Mouse (Mus musculus): ENCODE data around the gene Itgal.

Gene Itgal

DNA sequence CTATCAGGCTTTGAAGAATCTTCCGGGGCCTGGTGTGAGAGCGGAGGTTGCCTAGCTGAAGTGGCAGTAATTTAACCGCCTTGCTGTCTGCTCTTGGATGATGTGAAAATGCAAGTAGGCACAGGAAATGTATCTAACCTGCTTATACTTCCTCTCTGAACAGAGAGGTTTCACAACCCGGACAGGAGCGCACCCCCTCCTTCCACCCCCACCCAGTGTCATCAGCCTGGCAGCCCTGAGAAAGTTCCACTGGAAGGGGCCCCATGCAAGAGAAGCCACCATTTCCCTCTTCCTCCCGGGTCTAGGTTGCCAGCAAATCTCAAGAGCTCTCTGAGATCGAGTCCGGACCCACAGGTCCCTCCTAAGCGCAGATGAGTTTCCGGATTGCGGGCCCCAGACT is at the start of gene Itgal:
TSS of gene Itgal (plus strand) at position 163 of the 400 bp plus-strand sequence.
- WGBS: 83% methylated on average over 11 of the region's 11 CpGs

GRCm38 (mm10) chr7:127250511-127250910 is 45.5 kb upstream of the Itgal start:
- 85% methylated on average over 8 of the region's 8 CpGs for WGBS

GRCm38 (mm10) chr7:127252414-127252813 is 43.6 kb upstream of the Itgal start:
- 46% methylated on average over 2 of the region's 2 CpGs for WGBS

GRCm38 (mm10) chr7:127253341-127253740 is 42.7 kb upstream of the Itgal start:
- 70% methylated on average over 6 of the region's 6 CpGs for WGBS

- WGBS: under 1% methylated on average over 136 of the region's 136 CpGs
These were observed 42.0 kb upstream of the Itgal start for GRCm38 (mm10) chr7:127253821-127254769.

GRCm38 (mm10) chr7:127255008-127255407 is 41.1 kb upstream of the Itgal start:
- 27% methylated on average over 4 of the region's 4 CpGs for WGBS

DNA sequence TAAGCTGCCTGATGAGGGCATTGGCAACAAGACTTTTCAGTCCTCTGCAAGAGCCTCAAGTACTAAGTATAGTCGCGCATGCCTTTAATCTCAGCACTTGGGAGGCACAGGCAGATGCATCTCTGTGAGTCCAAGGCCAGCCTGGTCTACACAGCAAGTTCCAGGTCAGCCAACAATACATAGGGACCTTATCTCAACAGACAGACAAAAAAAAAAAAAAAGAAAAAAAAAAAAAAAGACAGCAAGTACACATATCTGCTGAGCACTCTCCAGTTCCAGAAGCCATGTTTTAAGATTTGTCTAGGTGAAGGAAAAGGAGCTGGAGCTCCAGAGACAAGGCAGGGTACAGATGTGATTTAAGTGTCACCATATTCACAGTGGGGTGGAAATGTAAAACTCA is 40.1 kb upstream of the Itgal start:
- WGBS: 85% methylated on average over 2 of the region's 2 CpGs

DNA sequence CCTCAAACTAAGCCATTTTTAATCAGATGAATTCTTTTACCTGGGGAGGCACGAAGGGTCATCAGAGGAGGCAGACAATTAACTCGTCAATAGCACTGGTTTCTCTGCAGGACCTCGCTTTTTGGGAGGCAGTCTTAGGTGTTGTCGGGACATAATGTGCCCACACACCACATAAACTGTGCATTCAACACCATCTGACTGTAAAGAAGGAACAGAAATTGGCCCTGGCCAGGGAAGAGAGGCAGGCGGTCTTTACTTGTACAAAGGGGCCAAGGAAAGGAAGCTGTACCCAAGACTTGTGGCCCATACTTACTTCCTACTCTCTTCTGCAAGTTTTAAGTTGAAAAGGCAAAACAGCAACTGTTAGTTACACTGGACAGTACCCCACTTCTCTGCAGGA is 39.5 kb upstream of the Itgal start:
- 82% methylated on average over 5 of the region's 5 CpGs for WGBS

GRCm38 (mm10) chr7:127259186-127259905 is 36.7 kb upstream of the Itgal start:
- 51% methylated on average over 8 of the region's 8 CpGs for WGBS

DNA sequence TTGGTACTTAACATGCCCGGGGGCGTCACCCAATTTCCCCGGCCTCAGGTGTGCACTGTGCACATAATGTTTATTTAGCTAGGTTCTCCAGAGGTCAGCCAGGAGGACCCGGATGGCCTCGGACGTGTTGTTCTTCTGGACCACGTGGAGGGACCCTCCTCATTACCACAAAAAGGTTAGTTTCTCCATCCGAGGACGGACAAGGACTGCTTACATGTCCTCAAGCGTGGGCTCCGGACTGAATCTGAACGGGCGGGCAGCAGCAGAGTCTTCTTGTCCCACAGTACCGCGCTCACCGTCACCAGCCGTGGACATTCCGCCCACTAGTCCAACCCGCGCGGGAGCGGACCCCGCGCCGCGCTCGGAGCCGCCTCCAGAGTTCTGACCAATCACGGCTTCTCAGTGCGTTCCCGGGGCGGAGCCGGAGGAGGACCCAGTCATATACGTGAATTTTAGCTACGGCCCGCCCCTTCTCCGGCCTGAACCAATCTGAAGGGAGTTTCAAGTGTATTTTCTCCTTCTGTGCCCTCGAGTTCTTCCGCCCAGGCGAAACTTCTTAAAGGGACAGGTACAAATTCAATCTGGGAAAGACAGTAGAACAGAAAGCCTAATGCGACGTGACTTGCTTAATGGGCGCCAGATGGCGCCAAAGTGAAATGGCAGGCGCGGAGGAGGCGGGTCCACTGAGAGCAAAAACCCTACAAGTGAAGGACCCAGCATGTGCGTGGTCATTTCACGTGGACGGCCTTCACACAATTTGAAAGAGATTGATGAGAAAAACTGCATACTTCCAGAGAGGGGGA is 35.5 kb upstream of the Itgal start, which contains the start of gene Dctpp1:
TSS of gene Dctpp1 (minus strand) at position 401 of the 803 bp plus-strand sequence.
- WGBS: under 1% methylated on average over 50 of the region's 50 CpGs

DNA sequence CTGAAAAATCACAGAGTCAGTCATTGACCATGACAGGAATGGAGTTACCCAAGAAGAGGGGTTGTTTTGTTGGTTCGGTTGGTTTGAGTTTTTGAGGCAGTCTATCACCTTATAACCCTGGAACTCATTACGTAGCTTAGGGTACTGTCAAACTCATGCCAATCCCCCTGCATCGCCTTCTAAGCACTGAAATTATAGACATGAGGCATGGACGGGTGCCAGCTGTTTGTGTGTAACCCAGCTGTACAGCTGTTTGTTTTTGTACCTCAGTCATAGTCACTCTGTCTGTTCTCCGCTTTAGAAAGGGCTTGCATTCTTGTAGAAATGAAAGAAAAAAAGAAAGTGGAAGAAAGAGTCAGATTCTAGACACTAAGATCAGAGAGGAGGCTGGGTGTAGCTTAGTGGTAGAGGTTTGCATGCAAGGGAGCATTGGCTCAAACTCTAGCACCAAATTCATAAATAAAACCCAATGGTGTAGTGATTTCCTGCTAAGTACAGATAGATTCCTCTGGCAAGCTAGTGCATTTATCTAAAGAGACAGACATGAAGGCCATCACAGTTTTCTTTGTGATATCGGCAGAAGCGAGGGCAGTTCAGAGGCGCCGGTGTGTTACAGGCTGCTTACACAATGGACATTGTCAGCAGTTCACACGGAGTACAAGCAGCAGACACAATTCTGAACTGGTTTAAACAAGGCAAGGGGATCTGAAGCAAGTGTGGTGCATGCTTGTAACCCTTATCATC is 33.7 kb upstream of the Itgal start:
- WGBS: 80% methylated on average over 10 of the region's 10 CpGs

DNA sequence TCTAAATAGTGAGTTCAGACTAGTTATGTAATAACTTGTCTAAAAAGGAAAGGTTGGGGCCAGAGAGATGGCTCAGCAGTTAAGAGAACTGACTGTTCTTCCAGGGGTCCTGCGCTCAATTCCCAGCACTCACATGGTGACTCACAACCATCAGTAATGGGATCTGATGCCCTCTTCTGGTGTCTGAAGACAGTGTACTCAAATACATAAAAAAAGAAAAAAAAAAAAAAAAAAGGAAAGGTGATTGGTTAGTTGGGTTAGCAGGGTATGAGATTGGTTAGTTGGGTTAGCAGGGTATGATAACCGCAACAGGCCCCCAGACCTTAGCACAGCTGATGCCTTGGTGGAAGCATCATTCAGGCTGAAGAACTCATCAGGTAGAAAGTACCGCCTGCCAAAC is 32.5 kb upstream of the Itgal start:
- 97% methylated on average over 3 of the region's 3 CpGs for WGBS

DNA sequence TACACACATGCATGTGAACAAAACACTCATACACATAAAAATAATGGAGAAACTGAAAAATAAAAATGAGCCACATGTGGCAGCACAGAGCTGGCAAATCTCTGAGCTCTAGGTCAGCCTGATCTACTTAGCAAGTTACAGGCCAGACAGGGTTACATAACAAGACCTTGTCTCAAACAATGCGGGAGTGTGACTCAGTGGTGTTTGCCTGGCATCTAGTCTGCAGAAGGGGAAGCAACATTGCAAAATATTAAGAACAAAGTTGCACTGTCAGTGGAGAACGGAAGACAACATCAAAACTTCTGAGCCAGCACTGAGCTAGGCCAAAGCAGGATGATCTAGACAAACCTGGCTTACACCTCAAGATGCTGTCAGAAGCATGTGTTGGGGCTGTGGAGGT is 25.8 kb upstream of the Itgal start:
- WGBS: 84% methylated on average over 2 of the region's 2 CpGs

- WGBS: 94% methylated on average over 5 of the region's 5 CpGs
These were observed 25.4 kb upstream of the Itgal start for GRCm38 (mm10) chr7:127270666-127271065.

GRCm38 (mm10) chr7:127271093-127271492 is 25.0 kb upstream of the Itgal start:
- WGBS: 90% methylated on average over 4 of the region's 4 CpGs

GRCm38 (mm10) chr7:127272566-127272965 is 23.5 kb upstream of the Itgal start:
- WGBS: 91% methylated on average over 15 of the region's 15 CpGs

DNA sequence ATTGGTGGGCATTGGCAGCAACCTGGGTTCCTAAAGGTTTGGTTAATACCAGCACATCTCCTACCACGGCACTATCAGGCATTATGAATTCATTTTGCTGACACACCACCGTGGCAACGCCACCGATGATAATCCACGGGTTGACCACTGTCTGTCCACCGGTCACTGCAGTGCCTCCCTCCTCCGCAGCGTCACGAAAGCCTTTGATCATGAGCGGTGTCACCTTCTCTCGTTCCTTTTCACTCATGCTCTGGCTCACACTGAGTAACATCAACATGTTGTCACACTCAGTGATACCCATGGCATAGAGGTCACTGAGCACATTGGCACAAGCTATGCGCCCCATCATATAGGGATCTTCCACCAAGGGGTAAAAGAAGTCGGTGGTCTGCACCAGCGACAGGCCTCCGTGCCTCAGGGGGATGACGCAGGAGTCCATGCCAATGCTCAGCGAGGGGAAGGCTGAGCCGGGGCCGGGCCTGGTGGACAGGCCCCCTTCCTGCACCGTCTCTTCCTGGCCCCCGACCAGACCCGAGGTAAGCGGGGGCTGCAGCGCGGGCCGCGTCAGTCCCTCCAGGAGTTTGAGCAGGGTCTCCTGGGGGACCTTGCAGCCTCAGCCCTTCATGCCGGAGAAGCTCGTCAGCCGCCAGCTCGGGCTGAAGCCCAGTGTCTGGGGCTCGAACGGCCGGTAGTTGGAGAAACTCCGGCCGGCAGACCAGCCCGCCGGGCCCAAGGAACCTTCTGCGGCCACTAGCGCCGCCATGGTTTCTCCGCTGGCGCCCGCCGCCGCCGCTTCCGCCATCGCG is 22.7 kb upstream of the Itgal start:
- WGBS: 13% methylated on average over 50 of the region's 50 CpGs

DNA sequence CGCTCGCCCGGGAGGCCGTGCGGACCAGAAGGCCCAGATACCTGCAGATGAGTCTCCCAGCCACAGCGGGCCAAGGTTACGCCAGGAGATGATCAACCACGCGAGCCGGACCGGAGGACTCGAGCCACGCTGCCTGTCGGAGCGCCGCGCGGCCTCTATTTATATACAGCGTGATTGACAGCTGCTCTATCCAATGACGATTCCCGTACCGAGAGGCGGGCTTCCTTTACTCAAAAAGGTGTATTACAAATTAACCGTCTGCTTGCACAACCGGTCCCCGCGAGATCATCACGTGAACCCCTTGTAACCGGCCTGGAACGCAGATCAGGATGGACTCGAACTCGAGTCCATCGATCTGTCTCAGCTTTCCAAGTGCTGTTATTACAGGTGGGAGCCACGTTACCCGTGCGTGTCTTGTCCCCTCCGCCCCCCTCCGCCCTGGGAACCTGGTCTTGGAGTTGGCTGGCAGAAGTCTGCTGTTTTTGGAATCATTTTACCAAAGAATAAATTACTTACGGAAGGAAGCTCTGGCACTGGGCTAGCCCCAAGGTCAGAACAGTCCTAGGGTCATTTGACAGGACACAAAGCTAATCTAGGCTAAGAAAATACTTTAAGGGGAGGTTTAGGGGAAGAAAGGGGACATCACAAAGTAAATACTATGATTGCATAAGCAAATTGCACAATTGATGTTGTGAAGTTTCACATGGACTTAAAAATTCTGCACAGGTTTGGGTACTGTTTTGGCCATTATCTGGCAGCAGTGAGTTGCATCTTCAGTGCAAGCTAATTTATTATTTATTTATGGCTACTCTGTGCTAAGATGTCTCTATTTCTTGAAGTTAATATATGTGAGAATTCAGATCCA is 21.9 kb upstream of the Itgal start, which contains the start of gene Sephs2:
TSS of gene Sephs2 (minus strand) at position 131 of the 865 bp plus-strand sequence.
- WGBS: 1% methylated on average over 39 of the region's 39 CpGs

GRCm38 (mm10) chr7:127276519-127276961 is 19.5 kb upstream of the Itgal start:
- 87% methylated on average over 5 of the region's 5 CpGs for WGBS

Measured in cerebral cortex, adult 2 months (tissue).